Mouse (Mus musculus): ENCODE results near the gene Csrp3. TPM values are rescaled to one million over a fixed set of nuclear protein-coding genes. Genes with fewer than 3 reads are reported as not detected.

Csrp3 gene
- polyA plus RNA-seq, 1 experiment from 2014 or later = 1,982 TPM

- Histone ChIP-seq H3K27me3 (ENCODE audit: control insufficient read depth, insufficient read depth, low read length) (no peaks in the 10 kb centered on the region), H3K4me1 (ENCODE audit: control insufficient read depth, insufficient read depth, low read length) (peaks cover 14% of the 10 kb centered on the region), H3K9me3 (replicated peaks; ENCODE audit: control insufficient read depth, low read length) (no peaks in the 10 kb centered on the region), H3K4me3 (ENCODE audit: low read length) (no peak overlapping the region), H3K36me3 (ENCODE audit: control insufficient read depth, insufficient read depth) (no peaks in the 10 kb centered on the region), H3K9ac (ENCODE audit: low read length) (no peak overlapping the region), H3K27ac (ENCODE audit: low read length) (no peak overlapping the region), H3K4me2 (ENCODE audit: low read depth, low read length) (no peak overlapping the region)
- ATAC-seq (replicated peaks; ENCODE audit: extremely low read depth, insufficient read depth, low FRiP score) = no peak
- 64% methylated on average over 4 of the region's 4 CpGs for WGBS
These were observed 11.5 kb upstream of the Csrp3 start for GRCm38 (mm10) chr7:48859362-48859761.

GRCm38 (mm10) chr7:48858257-48858656 lies 10.4 kb upstream of the Csrp3 start:
- Histone ChIP-seq H3K4me3 (ENCODE audit: low read length) (no peak overlapping the region), H3K27ac (ENCODE audit: low read length) (no peak overlapping the region), H3K36me3 (ENCODE audit: control insufficient read depth, insufficient read depth) (no peaks in the 10 kb centered on the region), H3K9ac (ENCODE audit: low read length) (no peak overlapping the region), H3K9me3 (replicated peaks; ENCODE audit: control insufficient read depth, low read length) (no peaks in the 10 kb centered on the region), H3K27me3 (ENCODE audit: control insufficient read depth, insufficient read depth, low read length) (no peaks in the 10 kb centered on the region), H3K4me1 (ENCODE audit: control insufficient read depth, insufficient read depth, low read length) (peaks cover 20% of the 10 kb centered on the region), H3K4me2 (ENCODE audit: low read depth, low read length) (no peak overlapping the region)
- ATAC-seq (replicated peaks; ENCODE audit: extremely low read depth, insufficient read depth, low FRiP score) = no peak
- 65% methylated on average over 1 of the region's 1 CpGs for WGBS

GRCm38 (mm10) chr7:48855461-48855860 lies 7.6 kb upstream of the Csrp3 start:
- Histone ChIP-seq H3K27ac (ENCODE audit: low read length) (peak overlapping the region; percentile 66; the same call in 1 of the 2 replicates), H3K4me3 (ENCODE audit: low read length) (no peak overlapping the region), H3K4me1 (ENCODE audit: control insufficient read depth, insufficient read depth, low read length) (peaks cover 19% of the 10 kb centered on the region), H3K27me3 (ENCODE audit: control insufficient read depth, insufficient read depth, low read length) (no peaks in the 10 kb centered on the region), H3K36me3 (ENCODE audit: control insufficient read depth, insufficient read depth) (no peaks in the 10 kb centered on the region), H3K4me2 (ENCODE audit: low read depth, low read length) (no peak overlapping the region), H3K9me3 (replicated peaks; ENCODE audit: control insufficient read depth, low read length) (no peaks in the 10 kb centered on the region), H3K9ac (ENCODE audit: low read length) (no peak overlapping the region)
- no peak for ATAC-seq (replicated peaks; ENCODE audit: extremely low read depth, insufficient read depth, low FRiP score)
- 96% methylated on average over 3 of the region's 3 CpGs for WGBS

GRCm38 (mm10) chr7:48853496-48853895 lies 5.7 kb upstream of the Csrp3 start:
- H3K4me1 ChIP-seq (ENCODE audit: control insufficient read depth, insufficient read depth, low read length) = peaks cover 20% of the 10 kb centered on the region
- peak overlapping the region; percentile 41; the same call in 1 of the 2 replicates for H3K4me2 ChIP-seq (ENCODE audit: low read depth, low read length)
- H3K4me3 ChIP-seq (ENCODE audit: low read length) = no peak overlapping the region
- no peaks in the 10 kb centered on the region for H3K27me3 ChIP-seq (ENCODE audit: control insufficient read depth, insufficient read depth, low read length)
- H3K27ac ChIP-seq (ENCODE audit: low read length) = peak overlapping the region; percentile 96
- H3K9ac ChIP-seq (ENCODE audit: low read length) = no peak overlapping the region
- ATAC-seq (replicated peaks; ENCODE audit: extremely low read depth, insufficient read depth, low FRiP score) = peak; percentile 83
- no peaks in the 10 kb centered on the region for H3K9me3 ChIP-seq (replicated peaks; ENCODE audit: control insufficient read depth, low read length)
- H3K36me3 ChIP-seq (ENCODE audit: control insufficient read depth, insufficient read depth) = no peaks in the 10 kb centered on the region
- 40% methylated on average over 13 of the region's 13 CpGs for WGBS

- H3K9ac ChIP-seq (ENCODE audit: low read length) = no peak overlapping the region
- no peaks in the 10 kb centered on the region for H3K36me3 ChIP-seq (ENCODE audit: control insufficient read depth, insufficient read depth)
- no peak for ATAC-seq (replicated peaks; ENCODE audit: extremely low read depth, insufficient read depth, low FRiP score)
- WGBS = 81% methylated on average over 6 of the region's 6 CpGs
- no peaks in the 10 kb centered on the region for H3K9me3 ChIP-seq (replicated peaks; ENCODE audit: control insufficient read depth, low read length)
- no peak overlapping the region for H3K4me3 ChIP-seq (ENCODE audit: low read length)
- H3K27me3 ChIP-seq (ENCODE audit: control insufficient read depth, insufficient read depth, low read length) = no peaks in the 10 kb centered on the region
- H3K4me2 ChIP-seq (ENCODE audit: low read depth, low read length) = no peak overlapping the region
- H3K27ac ChIP-seq (ENCODE audit: low read length) = peak overlapping the region; percentile 40; the same call in 1 of the 2 replicates
- H3K4me1 ChIP-seq (ENCODE audit: control insufficient read depth, insufficient read depth, low read length) = peaks cover 17% of the 10 kb centered on the region
These were observed 3.8 kb upstream of the Csrp3 start for GRCm38 (mm10) chr7:48851529-48852104.

- H3K36me3 ChIP-seq (ENCODE audit: control insufficient read depth, insufficient read depth) = peaks cover 2% of the 10 kb centered on the region; the same call in 1 of the 2 replicates
- H3K27me3 ChIP-seq (ENCODE audit: control insufficient read depth, insufficient read depth, low read length) = no peaks in the 10 kb centered on the region
- H3K4me1 ChIP-seq (ENCODE audit: control insufficient read depth, insufficient read depth, low read length) = peaks cover 16% of the 10 kb centered on the region
- peak; percentile 53 for ATAC-seq (replicated peaks; ENCODE audit: extremely low read depth, insufficient read depth, low FRiP score)
- H3K4me2 ChIP-seq (ENCODE audit: low read depth, low read length) = peak overlapping the region; percentile 66
- peak overlapping the region; percentile 91 for H3K27ac ChIP-seq (ENCODE audit: low read length)
- H3K9me3 ChIP-seq (replicated peaks; ENCODE audit: control insufficient read depth, low read length) = no peaks in the 10 kb centered on the region
- peak overlapping the region; percentile 46 for H3K4me3 ChIP-seq (ENCODE audit: low read length)
- WGBS = 40% methylated on average over 6 of the region's 6 CpGs
- H3K9ac ChIP-seq (ENCODE audit: low read length) = peak overlapping the region; percentile 82
These were observed 1.1 kb downstream of the Csrp3 start for GRCm38 (mm10) chr7:48846755-48847154.

GRCm38 (mm10) chr7:48845213-48845973 lies 2.4 kb downstream of the Csrp3 start:
- no peak for ATAC-seq (replicated peaks; ENCODE audit: extremely low read depth, insufficient read depth, low FRiP score)
- peaks cover 20% of the 10 kb centered on the region for H3K4me1 ChIP-seq (ENCODE audit: control insufficient read depth, insufficient read depth, low read length)

GRCm38 (mm10) chr7:48843541-48843940 lies 4.3 kb downstream of the Csrp3 start:
- Histone ChIP-seq H3K27me3 (ENCODE audit: control insufficient read depth, insufficient read depth, low read length) (no peaks in the 10 kb centered on the region), H3K27ac (ENCODE audit: low read length) (peak overlapping the region; percentile 91), H3K9ac (ENCODE audit: low read length) (peak overlapping the region; percentile 82; the same call in 1 of the 2 replicates), H3K4me3 (ENCODE audit: low read length) (peak overlapping the region; percentile 46), H3K4me2 (ENCODE audit: low read depth, low read length) (peak overlapping the region; percentile 66), H3K9me3 (replicated peaks; ENCODE audit: control insufficient read depth, low read length) (no peaks in the 10 kb centered on the region), H3K36me3 (ENCODE audit: control insufficient read depth, insufficient read depth) (peaks cover 4% of the 10 kb centered on the region; the same call in 1 of the 2 replicates), H3K4me1 (ENCODE audit: control insufficient read depth, insufficient read depth, low read length) (peaks cover 34% of the 10 kb centered on the region)
- ATAC-seq (replicated peaks; ENCODE audit: extremely low read depth, insufficient read depth, low FRiP score) = no peak
- 71% methylated on average over 5 of the region's 5 CpGs for WGBS

More at GRCm38 (mm10) chr7:48845213-48845973, 2.4 kb downstream of the Csrp3 start:
- peak overlapping the region; percentile 91 for H3K27ac ChIP-seq (ENCODE audit: low read length)
- H3K9ac ChIP-seq (ENCODE audit: low read length) = peak overlapping the region; percentile 82
- H3K36me3 ChIP-seq (ENCODE audit: control insufficient read depth, insufficient read depth) = peaks cover 2% of the 10 kb centered on the region; the same call in 1 of the 2 replicates
- H3K4me2 ChIP-seq (ENCODE audit: low read depth, low read length) = peak overlapping the region; percentile 66
- H3K27me3 ChIP-seq (ENCODE audit: control insufficient read depth, insufficient read depth, low read length) = no peaks in the 10 kb centered on the region
- H3K9me3 ChIP-seq (replicated peaks; ENCODE audit: control insufficient read depth, low read length) = no peaks in the 10 kb centered on the region
- 39% methylated on average over 12 of the region's 12 CpGs for WGBS
- peak overlapping the region; percentile 46 for H3K4me3 ChIP-seq (ENCODE audit: low read length)

GRCm38 (mm10) chr7:48842353-48842752 lies 5.5 kb downstream of the Csrp3 start:
- H3K4me3 ChIP-seq (ENCODE audit: low read length) = peak overlapping the region; percentile 13; the same call in 1 of the 2 replicates
- peak overlapping the region; percentile 91 for H3K27ac ChIP-seq (ENCODE audit: low read length)
- no peak for ATAC-seq (replicated peaks; ENCODE audit: extremely low read depth, insufficient read depth, low FRiP score)
- H3K4me1 ChIP-seq (ENCODE audit: control insufficient read depth, insufficient read depth, low read length) = peaks cover 38% of the 10 kb centered on the region
- 0 out of 2 replicates have a peak overlapping the region, but pooled peaks have one; percentile 35 for H3K9ac ChIP-seq (ENCODE audit: low read length)
- H3K36me3 ChIP-seq (ENCODE audit: control insufficient read depth, insufficient read depth) = peaks cover 9% of the 10 kb centered on the region; the same call in 1 of the 2 replicates
- H3K4me2 ChIP-seq (ENCODE audit: low read depth, low read length) = peak overlapping the region; percentile 66
- H3K27me3 ChIP-seq (ENCODE audit: control insufficient read depth, insufficient read depth, low read length) = no peaks in the 10 kb centered on the region
- no peaks in the 10 kb centered on the region for H3K9me3 ChIP-seq (replicated peaks; ENCODE audit: control insufficient read depth, low read length)
- WGBS = 30% methylated on average over 3 of the region's 3 CpGs

Measured in heart, embryonic 16.5 days (tissue).